In the genomic region with DNA sequence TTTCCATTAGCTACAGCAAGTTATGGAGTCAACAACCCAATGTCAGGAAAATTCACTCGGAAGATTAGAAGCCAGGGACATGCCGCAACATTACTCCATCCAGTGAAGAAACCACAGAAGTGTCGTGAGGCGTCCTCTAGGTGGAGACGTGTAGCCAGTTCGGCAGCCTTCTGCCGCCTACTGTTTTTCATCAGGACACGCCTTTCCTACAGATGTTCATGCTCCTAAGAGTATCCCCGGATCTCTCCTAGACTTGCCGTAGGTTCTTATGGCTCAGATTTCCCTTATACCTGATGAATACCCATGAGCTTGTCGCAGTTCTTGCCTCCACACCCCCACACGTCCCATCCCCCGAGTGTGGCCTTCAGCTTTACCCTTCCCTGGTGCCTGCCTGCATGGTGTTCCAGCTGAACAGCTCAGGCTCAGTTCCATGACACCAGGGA, we compare ENCODE assay signal across 8 mouse cellular contexts.
DNase-seq lines count a peak whose midpoint lies in the region; ATAC-seq lines count a peak whose summit lies in the region.

No protein-coding gene starts in this region.

- no peak overlapping the region for H3K9ac ChIP-seq in forebrain, embryonic 15.5 days (replicated peaks)
- H3K9ac ChIP-seq in hindbrain, embryonic 16.5 days (ENCODE audit: low read depth, low read length): no peak overlapping the region
- no peak overlapping the region for H3K9ac ChIP-seq in midbrain, embryonic 15.5 days

- DNase-seq in frontal cortex, postnatal 10 days (ENCODE audit: low spot score in 2 of 2): no peak
- peak; percentile 36 to 39 for DNase-seq in adrenal gland, postnatal 36 days
- peak; percentile 67 for DNase-seq in liver
- peak; percentile 3 to 10 for DNase-seq in thymus, adult 18-20 months

- no peaks in the 10 kb centered on the region for H3K9me3 ChIP-seq in forebrain, embryonic 15.5 days
- H3K9me3 ChIP-seq in hindbrain, embryonic 16.5 days (ENCODE audit: control insufficient read depth, low read length): no peaks in the 10 kb centered on the region
- no peaks in the 10 kb centered on the region for H3K9me3 ChIP-seq in midbrain, embryonic 15.5 days

- H3K4me2 ChIP-seq in forebrain, embryonic 15.5 days (replicated peaks): no peak overlapping the region; the same call in 1 of the 2 replicates
- no peak overlapping the region for H3K4me2 ChIP-seq in hindbrain, embryonic 16.5 days (ENCODE audit: low read length)
- H3K4me2 ChIP-seq in midbrain, embryonic 15.5 days: no peak overlapping the region

- ATAC-seq in frontal cortex, adult (ENCODE audit: low TSS enrichment): peak; percentile 95
- peak; percentile 75 for ATAC-seq in forebrain, embryonic 15.5 days (replicated peaks)
- ATAC-seq in hindbrain, embryonic 16.5 days: peak; percentile 42; the same call in 1 of the 2 replicates
- peak; percentile 50; the same call in 1 of the 2 replicates for ATAC-seq in midbrain, embryonic 15.5 days (replicated peaks)

- no peak overlapping the region for H3K4me3 ChIP-seq in forebrain, embryonic 15.5 days
- H3K4me3 ChIP-seq in hindbrain, embryonic 16.5 days (ENCODE audit: low read length): no peak overlapping the region
- no peak overlapping the region for H3K4me3 ChIP-seq in midbrain, embryonic 15.5 days

- no peaks in the 10 kb centered on the region for H3K27me3 ChIP-seq in forebrain, embryonic 15.5 days
- no peaks in the 10 kb centered on the region for H3K27me3 ChIP-seq in hindbrain, embryonic 16.5 days (replicated peaks; ENCODE audit: control insufficient read depth, insufficient read depth, low read length)
- H3K27me3 ChIP-seq in midbrain, embryonic 15.5 days (replicated peaks): no peaks in the 10 kb centered on the region

- H3K4me1 ChIP-seq in forebrain, embryonic 15.5 days: no peaks in the 10 kb centered on the region
- no peaks in the 10 kb centered on the region for H3K4me1 ChIP-seq in hindbrain, embryonic 16.5 days (ENCODE audit: control insufficient read depth, insufficient read depth, low read depth, low read length)
- H3K4me1 ChIP-seq in midbrain, embryonic 15.5 days: no peaks in the 10 kb centered on the region

- 23% methylated on average over 13 of the region's 13 CpGs for WGBS in forebrain, embryonic 15.5 days
- 25% methylated on average over 13 of the region's 13 CpGs for WGBS in hindbrain, embryonic 16.5 days
- WGBS in midbrain, embryonic 15.5 days: 15% methylated on average over 13 of the region's 13 CpGs

- H3K27ac ChIP-seq in forebrain, embryonic 15.5 days (replicated peaks): no peak overlapping the region
- no peak overlapping the region for H3K27ac ChIP-seq in hindbrain, embryonic 16.5 days (ENCODE audit: low read depth, low read length)
- H3K27ac ChIP-seq in midbrain, embryonic 15.5 days: no peak overlapping the region

- H3K36me3 ChIP-seq in forebrain, embryonic 15.5 days: no peaks in the 10 kb centered on the region
- no peaks in the 10 kb centered on the region for H3K36me3 ChIP-seq in hindbrain, embryonic 16.5 days (ENCODE audit: control insufficient read depth, insufficient read depth, low read length)
- no peaks in the 10 kb centered on the region for H3K36me3 ChIP-seq in midbrain, embryonic 15.5 days (replicated peaks)

Comparison
In these comparisons a context has a peak if more than half of its experiments do, and no peak if none do; other contexts are left out.
1. ATAC-seq: peak in every context shown above with its lines; median percentile 95 in frontal cortex, adult; 75 in forebrain, embryonic 15.5 days; 50 in midbrain, embryonic 15.5 days; 42 in hindbrain, embryonic 16.5 days.
2. DNase-seq: peak in adrenal gland, postnatal 36 days (2 of 2), liver (single experiment) and thymus, adult 18-20 months (2 of 2); none in frontal cortex, postnatal 10 days (0 of 2).